Mouse (Mus musculus) heart, embryonic 10.5 days (tissue): ENCODE results near the gene Ctdsp2. TPM values are rescaled to one million over a fixed set of nuclear protein-coding genes. Genes with fewer than 3 reads are reported as not detected.

Experiments
- DNase-seq: peaks from one replicate; pipeline ENCODE4 v3.0.0-alpha.2; 2017; ENCODE audit warnings: low spot score
- H3K27ac ChIP-seq: fragments of 300-500 bp; sonication (generic); 2 replicates; pipeline ENCODE4 v1.5.1; 2016; ENCODE audit warnings: mild to moderate bottlenecking
- H3K27me3 ChIP-seq: fragments of 300-500 bp; sonication (generic); 2 replicates; pipeline ENCODE4 v1.6.1; 2016; ENCODE audit warnings: mild to moderate bottlenecking; ENCODE audit not compliant: poor library complexity, insufficient read depth, severe bottlenecking
- H3K36me3 ChIP-seq: fragments of 300-500 bp; sonication (generic); 2 replicates; pipeline ENCODE4 v1.6.1; 2016; ENCODE audit warnings: mild to moderate bottlenecking, moderate library complexity
- H3K4me1 ChIP-seq: fragments of 300-500 bp; sonication (generic); 2 replicates; pipeline ENCODE4 v1.6.1; 2016; ENCODE audit warnings: mild to moderate bottlenecking
- H3K4me3 ChIP-seq: fragments of 300-500 bp; sonication (generic); 2 replicates; pipeline ENCODE4 v1.5.1; 2016; ENCODE audit warnings: mild to moderate bottlenecking, moderate library complexity
- H3K9me3 ChIP-seq: fragments of 300-500 bp; sonication (generic); 2 replicates; pipeline ENCODE4 v1.6.1; 2016; ENCODE audit warnings: mild to moderate bottlenecking, moderate library complexity
- WGBS: fragments of 180-500 bp; shearing (Covaris S2); methylation state at CpG from one replicate; pipeline ENCODE4 v1.1.7; 2016; 5-methylcytosine and 5-hydroxymethylcytosine counted together
- polyA plus RNA-seq: library from polyadenylated mRNA; unstranded; fragments of >200 nt; fragmentation: Nextera tagmentation; extraction: Ambion mirVana; gene quantifications from 2 replicates; pipeline ENCODE4 v1.2.1, GENCODE M21; 2016

The Ctdsp2 gene
- polyA plus RNA-seq, 1 experiment from 2014 or later, result 46.2 TPM

- Histone ChIP-seq H3K36me3 (peaks cover 18% of the 10 kb centered on the region), H3K27ac (no peak overlapping the region), H3K4me3 (no peak overlapping the region), H3K4me1 (peaks cover 7% of the 10 kb centered on the region), H3K9me3 (no peaks in the 10 kb centered on the region), H3K27me3 (no peaks in the 10 kb centered on the region)
- 83% methylated on average over 7 of the region's 7 CpGs for WGBS
- DNase-seq, result no peak
These were observed 25.3 kb downstream of the Ctdsp2 start for GRCm38 (mm10) chr10:127003806-127004205.

GRCm38 (mm10) chr10:127016488-127016887 lies 38.0 kb downstream of the Ctdsp2 start:
- no peaks in the 10 kb centered on the region for H3K9me3 ChIP-seq
- H3K27me3 ChIP-seq, result no peaks in the 10 kb centered on the region
- H3K4me1 ChIP-seq, result no peaks in the 10 kb centered on the region; the same call in 1 of the 2 replicates
- no peak overlapping the region for H3K4me3 ChIP-seq
- no peak for DNase-seq
- WGBS, result 51% methylated on average over 5 of the region's 5 CpGs
- no peak overlapping the region for H3K27ac ChIP-seq
- H3K36me3 ChIP-seq, result no peaks in the 10 kb centered on the region

- Histone ChIP-seq H3K27me3 (no peaks in the 10 kb centered on the region), H3K9me3 (no peaks in the 10 kb centered on the region), H3K36me3 (peaks cover 6% of the 10 kb centered on the region; the same call in 1 of the 2 replicates), H3K27ac (no peak overlapping the region), H3K4me3 (no peak overlapping the region), H3K4me1 (no peaks in the 10 kb centered on the region; the same call in 1 of the 2 replicates)
- WGBS, result 19% methylated on average over 2 of the region's 2 CpGs
- DNase-seq, result no peak
These were observed 38.6 kb downstream of the Ctdsp2 start for GRCm38 (mm10) chr10:127017071-127017470.

- H3K4me1 ChIP-seq, result no peaks in the 10 kb centered on the region; the same call in 1 of the 2 replicates
- H3K9me3 ChIP-seq, result no peaks in the 10 kb centered on the region
- no peak overlapping the region for H3K4me3 ChIP-seq
- WGBS, result 77% methylated on average over 16 of the region's 16 CpGs
- H3K27me3 ChIP-seq, result no peaks in the 10 kb centered on the region
- peaks cover 17% of the 10 kb centered on the region for H3K36me3 ChIP-seq
- no peak for DNase-seq
- H3K27ac ChIP-seq, result no peak overlapping the region
These were observed 39.9 kb downstream of the Ctdsp2 start for GRCm38 (mm10) chr10:127018422-127018821.

GRCm38 (mm10) chr10:127030336-127031296 lies 52.1 kb downstream of the Ctdsp2 start, which contains the start of gene Tsfm:
Gene Tsfm (minus strand): TSS chr10:127030840.
- peaks cover 38% of the 10 kb centered on the region for H3K36me3 ChIP-seq
- H3K27me3 ChIP-seq, result no peaks in the 10 kb centered on the region
- DNase-seq, result peak; percentile 93
- 0 out of 2 replicates have a peak, but pooled peaks cover 3% of the 10 kb centered on the region for H3K4me1 ChIP-seq
- H3K27ac ChIP-seq, result peak within 1 kb of the TSS; percentile 96
- WGBS, result 5% methylated on average over 56 of the region's 56 CpGs
- peak within 1 kb of the TSS; percentile 78 for H3K4me3 ChIP-seq
- H3K9me3 ChIP-seq, result no peaks in the 10 kb centered on the region

- no peak for DNase-seq
- H3K4me1 ChIP-seq, result 0 out of 2 replicates have a peak, but pooled peaks cover 3% of the 10 kb centered on the region
- 0 out of 2 replicates have a peak, but pooled peaks cover 12% of the 10 kb centered on the region for H3K27me3 ChIP-seq
- WGBS, result 64% methylated on average over 8 of the region's 8 CpGs
- H3K4me3 ChIP-seq, result no peak overlapping the region
- H3K27ac ChIP-seq, result no peak overlapping the region
- peaks cover 11% of the 10 kb centered on the region for H3K36me3 ChIP-seq
- H3K9me3 ChIP-seq, result no peaks in the 10 kb centered on the region
These were observed 54.8 kb downstream of the Ctdsp2 start for GRCm38 (mm10) chr10:127033301-127033741.

GRCm38 (mm10) chr10:127036273-127036672 lies 57.8 kb downstream of the Ctdsp2 start:
- no peak overlapping the region for H3K4me3 ChIP-seq
- no peak overlapping the region for H3K27ac ChIP-seq
- H3K36me3 ChIP-seq, result no peaks in the 10 kb centered on the region
- H3K27me3 ChIP-seq, result peaks cover 34% of the 10 kb centered on the region
- H3K9me3 ChIP-seq, result no peaks in the 10 kb centered on the region
- 78% methylated on average over 12 of the region's 12 CpGs for WGBS
- peaks cover 7% of the 10 kb centered on the region for H3K4me1 ChIP-seq
- DNase-seq, result no peak

GRCm38 (mm10) chr10:127037641-127038040 lies 59.1 kb downstream of the Ctdsp2 start:
- peaks cover 19% of the 10 kb centered on the region for H3K4me1 ChIP-seq
- no peak for DNase-seq
- H3K36me3 ChIP-seq, result no peaks in the 10 kb centered on the region
- 71% methylated on average over 12 of the region's 12 CpGs for WGBS
- peaks cover 35% of the 10 kb centered on the region for H3K27me3 ChIP-seq
- H3K9me3 ChIP-seq, result no peaks in the 10 kb centered on the region
- H3K4me3 ChIP-seq, result no peak overlapping the region
- H3K27ac ChIP-seq, result no peak overlapping the region

- Histone ChIP-seq H3K9me3 (no peaks in the 10 kb centered on the region), H3K4me3 (peak overlapping the region; percentile 98), H3K27ac (peak overlapping the region; percentile 97), H3K4me1 (peaks cover 25% of the 10 kb centered on the region), H3K27me3 (peaks cover 35% of the 10 kb centered on the region), H3K36me3 (peaks cover 23% of the 10 kb centered on the region)
- WGBS, result 2% methylated on average over 20 of the region's 20 CpGs
- DNase-seq, result no peak
These were observed 62.2 kb downstream of the Ctdsp2 start for GRCm38 (mm10) chr10:127040569-127041214.

- WGBS, result 0% methylated on average over 28 of the region's 28 CpGs
- peak within 1 kb of the TSS; percentile 97 for H3K27ac ChIP-seq
- no peak for DNase-seq
These were observed 62.8 kb downstream of the Ctdsp2 start, which contains the start of the genes Mettl1 and Eef1akmt3 for GRCm38 (mm10) chr10:127041274-127041766. Gene Mettl1 (plus strand): TSS chr10:127041414. Gene Eef1akmt3 (minus strand): TSS chr10:127041513.

GRCm38 (mm10) chr10:127041774-127042338 lies 63.3 kb downstream of the Ctdsp2 start:
- Histone ChIP-seq H3K27ac (peak overlapping the region; percentile 97), H3K36me3 (peaks cover 29% of the 10 kb centered on the region), H3K4me1 (peaks cover 25% of the 10 kb centered on the region), H3K9me3 (no peaks in the 10 kb centered on the region), H3K4me3 (peak overlapping the region; percentile 98), H3K27me3 (peaks cover 37% of the 10 kb centered on the region)
- peak; percentile 96 for DNase-seq
- WGBS, result under 1% methylated on average over 44 of the region's 44 CpGs

More at GRCm38 (mm10) chr10:127041274-127041766, 62.8 kb downstream of the Ctdsp2 start, which contains the start of the genes Mettl1 and Eef1akmt3:
- H3K4me1 ChIP-seq, result peaks cover 25% of the 10 kb centered on the region
- peaks cover 32% of the 10 kb centered on the region for H3K27me3 ChIP-seq
- H3K9me3 ChIP-seq, result no peaks in the 10 kb centered on the region
- H3K36me3 ChIP-seq, result peaks cover 28% of the 10 kb centered on the region
- H3K4me3 ChIP-seq, result peak within 1 kb of the TSS; percentile 98

- H3K27me3 ChIP-seq, result peaks cover 44% of the 10 kb centered on the region
- peak overlapping the region; percentile 97 for H3K27ac ChIP-seq
- no peak for DNase-seq
- H3K4me1 ChIP-seq, result peaks cover 25% of the 10 kb centered on the region
- peak overlapping the region; percentile 98 for H3K4me3 ChIP-seq
- WGBS, result 22% methylated on average over 5 of the region's 5 CpGs
- H3K9me3 ChIP-seq, result no peaks in the 10 kb centered on the region
- H3K36me3 ChIP-seq, result peaks cover 33% of the 10 kb centered on the region
These were observed 64.1 kb downstream of the Ctdsp2 start for GRCm38 (mm10) chr10:127042468-127043115.
